Mouse (Mus musculus): ENCODE data around the gene Rhot1.

DNA sequence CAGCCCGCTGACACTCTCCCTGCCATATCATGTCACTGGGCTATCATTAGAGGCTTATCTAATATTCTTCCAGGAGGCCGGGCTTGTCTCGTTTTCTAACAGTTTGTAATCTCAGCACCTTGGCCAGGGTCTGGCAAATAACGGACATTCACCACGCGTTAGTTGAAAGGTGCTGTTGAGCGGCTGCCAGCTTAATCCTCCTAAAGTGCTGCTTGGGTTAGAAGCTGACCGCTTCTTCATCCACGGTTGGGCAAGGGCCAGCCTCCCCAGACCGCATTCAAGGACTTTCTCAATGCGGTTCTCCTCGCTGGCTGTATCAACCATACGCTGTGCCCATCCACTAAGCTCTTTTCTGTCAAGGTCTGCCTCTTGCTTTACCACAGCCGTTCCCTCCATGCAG is 87.0 kb downstream of the Rhot1 start:
- TF ChIP-seq CTCF (IDR thresholded peaks at IDR 0.05) (no peak), EP300 (IDR thresholded peaks at IDR 0.05) (no peak)
